Mouse (Mus musculus) granulocyte monocyte progenitor cell, adult 5-6 weeks (primary cell): ENCODE measurements around the gene Cyp24a1. TPM values are rescaled to one million over a fixed set of nuclear protein-coding genes. Genes with fewer than 3 reads are reported as not detected.
A peak's percentile ranks its signal among the peaks of the same experiment; 100 is the strongest.

Experiments used
- ATAC-seq: replicated peaks from 2 replicates; pipeline ENCODE4 v1.8.0; 2016; ENCODE audit warnings: mild to moderate bottlenecking, moderate TSS enrichment, inconsistent platforms; ENCODE audit not compliant: poor library complexity, severe bottlenecking
- total RNA-seq, 2 experiments: library from RNA; stranded (forward) in 1 of 2; stranded (reverse) in 1 of 2; fragments of 200-712, 200-1000 nt in 1 of 2; fragments of >200 nt in 1 of 2; fragmentation: Nextera tagmentation in 1 of 2; gene quantifications; 2 replicates each; pipeline ENCODE4 v1.2.3; 2014 to 2017

Cyp24a1 gene
- total RNA-seq, 2 experiments from 2014 or later: not detected

DNA sequence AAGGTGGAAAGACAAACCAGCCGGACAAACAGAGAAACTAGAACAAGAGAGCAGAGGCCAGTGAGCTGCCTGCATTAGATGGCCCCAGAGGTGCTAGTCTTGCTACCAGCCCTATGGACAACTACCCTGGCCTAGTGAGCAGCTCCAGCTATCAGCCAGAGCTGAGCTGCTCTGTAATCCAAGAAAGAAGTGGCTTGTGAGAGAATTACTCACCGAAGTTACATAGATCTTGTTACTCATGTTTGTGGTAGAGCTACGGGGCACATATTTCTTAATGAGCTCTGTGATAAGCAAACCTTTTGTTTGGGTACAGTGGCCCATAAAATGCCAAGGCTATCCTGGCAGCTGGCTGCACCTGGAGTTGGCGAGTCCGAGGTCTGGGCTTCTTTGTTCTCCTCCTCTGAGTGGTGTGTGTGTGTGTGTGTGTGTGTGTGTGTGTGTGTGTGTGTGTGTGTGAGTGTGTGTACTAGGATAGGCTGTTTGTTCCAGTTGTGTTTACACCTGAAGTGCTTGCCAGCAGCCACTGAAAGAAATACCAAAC is 50.0 kb downstream of the Cyp24a1 start:
- ATAC-seq: no peak

DNA sequence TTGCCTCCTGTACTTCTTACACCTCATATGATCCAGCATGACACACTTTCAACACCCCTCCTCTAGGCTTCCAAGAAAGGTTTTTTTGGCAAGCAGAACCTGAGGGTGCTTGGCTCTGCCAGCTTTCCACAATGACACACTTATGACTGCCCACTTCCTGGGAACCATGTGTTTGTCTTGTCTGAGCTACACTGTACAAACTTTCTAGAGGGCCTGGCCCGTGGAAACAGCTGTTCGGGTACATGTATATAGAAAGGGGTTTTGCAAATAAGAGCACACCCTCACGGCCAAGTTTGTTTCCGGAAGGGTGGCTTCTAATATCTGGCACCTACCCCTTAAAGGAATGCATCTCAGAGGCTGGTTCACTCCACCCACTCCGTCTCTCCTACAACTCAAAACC is 51.1 kb downstream of the Cyp24a1 start:
- ATAC-seq: no peak

DNA sequence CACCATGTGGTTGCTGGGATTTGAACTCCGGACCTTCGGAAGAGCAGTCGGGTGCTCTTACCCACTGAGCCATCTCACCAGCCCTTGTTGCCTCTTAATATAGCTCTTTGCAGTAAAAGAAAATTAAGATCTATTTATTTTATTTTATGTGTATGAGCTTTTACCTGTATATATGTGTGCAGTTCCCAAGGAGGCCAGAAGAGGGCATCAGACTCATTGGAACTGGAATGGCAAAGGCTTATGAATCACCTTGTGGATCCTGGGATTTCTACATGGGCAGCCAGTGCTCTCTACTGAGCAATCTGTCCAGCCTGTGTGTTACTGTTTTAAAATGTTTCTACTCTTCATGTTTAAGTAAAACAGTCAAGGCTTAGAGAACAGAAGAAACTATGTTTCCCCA is 54.4 kb downstream of the Cyp24a1 start:
- peak; percentile 68; the same call in 1 of the 2 replicates for ATAC-seq

DNA sequence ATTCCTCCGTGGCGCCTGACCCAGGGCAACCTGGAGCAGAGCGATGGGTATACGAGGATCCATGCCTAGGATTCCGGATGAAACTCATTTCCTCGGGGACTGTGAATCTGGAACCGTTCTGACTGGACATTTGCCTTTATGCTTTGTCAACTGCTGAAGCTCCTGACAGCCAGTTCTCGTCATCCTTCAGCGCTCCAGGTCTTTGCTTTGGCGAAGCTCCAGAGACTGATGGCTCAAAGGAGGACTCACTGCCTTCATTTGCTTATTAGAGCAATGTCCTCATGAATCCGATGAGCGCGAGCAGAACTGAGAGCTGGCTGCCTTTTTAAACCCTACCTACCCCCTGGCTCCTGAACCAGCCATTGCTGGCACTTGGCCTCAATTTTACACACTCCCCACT is 58.2 kb downstream of the Cyp24a1 start:
- no peak for ATAC-seq

DNA sequence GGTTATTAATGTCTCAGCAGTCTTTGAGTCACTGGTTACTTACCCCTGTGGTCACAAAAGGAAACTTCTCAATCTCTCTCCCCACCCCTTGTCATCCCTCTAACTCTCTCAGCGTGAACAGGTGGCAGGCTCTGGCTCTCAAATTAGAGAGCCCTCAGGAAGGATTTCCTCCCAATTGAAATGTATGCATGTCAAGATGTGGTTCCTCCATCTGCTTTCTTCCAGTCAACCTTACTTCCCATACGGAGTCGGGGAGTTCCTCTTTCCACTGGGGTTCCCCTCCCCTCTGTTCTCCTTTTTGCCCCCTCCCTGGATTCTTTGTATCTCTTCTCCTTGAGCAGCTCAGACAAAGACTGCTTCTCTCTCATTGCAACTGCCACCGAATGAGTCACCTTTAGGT is 60.7 kb downstream of the Cyp24a1 start:
- ATAC-seq: peak; percentile 96

Other genes with a start within 250 kb of the Cyp24a1 start
- not detected in 2 replicates for gene Bcas1, start 69.3 kb downstream of the Cyp24a1 start, total RNA-seq (2014; fragmentation: Nextera tagmentation)
- 0.30 and 0.41 TPM in 2 replicates for gene Bcas1, start 69.3 kb downstream of the Cyp24a1 start, total RNA-seq (2017)
- 52.7 and 59.1 TPM in 2 replicates for gene Pfdn4, start 717 bp downstream of the Cyp24a1 start, total RNA-seq (2014; fragmentation: Nextera tagmentation)
- gene Pfdn4, start 717 bp downstream of the Cyp24a1 start, total RNA-seq (2017): 58.7 and 82.4 TPM in 2 replicates
- gene 4930470P17Rik, start 104.9 kb upstream of the Cyp24a1 start, total RNA-seq (2014; fragmentation: Nextera tagmentation): not detected in 2 replicates
- not detected in 2 replicates for gene 4930470P17Rik, start 104.9 kb upstream of the Cyp24a1 start, total RNA-seq (2017)
- gene Dok5, start 234.7 kb upstream of the Cyp24a1 start, total RNA-seq (2014; fragmentation: Nextera tagmentation): not detected in 2 replicates
- not detected in 2 replicates for gene Dok5, start 234.7 kb upstream of the Cyp24a1 start, total RNA-seq (2017)